Mouse (Mus musculus) bone marrow macrophage, adult 2 months (primary cell): ENCODE results near the gene Ttc33.

Experiments
- CTCF ChIP-seq: IDR thresholded peaks from 2 replicates; pipeline ENCODE4 v1.5.1; 2012; ENCODE audit warnings: low read depth, mild to moderate bottlenecking, low read length, moderate library complexity
- POLR2A ChIP-seq: IDR thresholded peaks from 2 replicates; pipeline ENCODE4 v1.6.1; 2012; ENCODE audit warnings: mild to moderate bottlenecking, low read depth, low read length, borderline replicate concordance

GRCm38 (mm10) chr15:5145196-5145945 lies 40.0 kb upstream of the Ttc33 start:
- TF ChIP-seq CTCF: no peak
- no peak for TF ChIP-seq POLR2A
